Mouse (Mus musculus): ENCODE data around the gene Rabep1. TPM values are rescaled to one million over a fixed set of nuclear protein-coding genes. Genes with fewer than 3 reads are reported as not detected.
A peak's percentile ranks its signal among the peaks of the same experiment; 100 is the strongest.

Rabep1 gene
- 10 to 100 TPM; 32.8 to 34.8 TPM for total RNA-seq (2021)
- long read RNA-seq, experiment 1, full-length matches to known transcripts = 17 of 30 reads
- long read RNA-seq, experiment 1, partial matches to known transcripts = 3 of 30 reads
- long read RNA-seq, experiment 1, other reads (novel, unspliced or antisense) = 10 of 30 reads
- long read RNA-seq, experiment 2, full-length matches to known transcripts = 15 of 26 reads
- long read RNA-seq, experiment 2, partial matches to known transcripts = 3 of 26 reads
- long read RNA-seq, experiment 2, other reads (novel, unspliced or antisense) = 8 of 26 reads

DNA sequence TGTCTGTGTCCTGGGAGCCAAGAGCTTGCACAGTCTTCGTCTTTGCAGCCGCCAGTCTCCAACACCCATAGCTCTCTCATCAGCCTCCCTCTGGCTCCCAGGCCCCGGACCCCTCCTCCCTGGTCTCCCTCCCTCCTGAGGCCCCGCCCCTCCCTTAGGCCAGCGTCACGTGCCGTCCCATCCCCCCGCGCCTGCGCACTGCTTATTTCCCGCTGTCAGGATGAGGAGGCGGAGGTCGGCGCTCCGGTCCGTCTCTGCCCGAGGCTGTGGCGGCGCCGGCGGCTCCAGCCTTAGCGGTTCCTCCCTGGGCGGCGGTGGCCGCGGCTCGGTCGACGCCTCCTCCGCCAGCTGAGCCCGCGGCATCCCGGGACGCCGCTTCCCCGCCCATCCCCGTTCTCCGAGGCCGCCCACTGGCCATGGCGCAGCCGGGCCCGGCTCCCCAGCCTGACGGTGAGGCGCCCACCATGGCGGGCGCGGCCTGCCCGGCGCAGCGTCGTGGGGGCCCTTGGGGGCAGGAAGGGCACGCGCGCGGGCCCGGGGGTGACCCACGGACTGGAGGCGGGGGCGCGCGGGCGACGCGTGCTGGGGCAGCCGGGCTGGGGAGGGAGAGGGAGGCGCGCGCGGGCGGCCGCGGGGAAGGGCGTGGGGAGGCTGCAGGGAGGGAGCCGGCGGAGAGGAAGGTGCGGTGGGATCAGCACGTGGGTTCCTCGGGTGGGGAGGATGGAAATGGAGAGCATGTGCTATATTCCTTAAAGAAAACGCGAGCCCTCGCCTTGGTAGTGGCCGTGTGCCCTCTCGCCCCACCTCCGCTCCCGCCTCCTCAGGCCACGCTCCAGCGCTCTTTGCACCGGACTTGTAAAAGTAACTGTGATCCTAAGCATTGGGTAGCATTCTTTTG is at the start of gene Rabep1:
Gene Rabep1 (plus strand): TSS at position 220 of the 898 bp plus-strand sequence.
- DNase-seq = peak; percentile 97 to 99
- intact Hi-C loops (cut with DNase I) = loop anchor here (5.0 kb wide), 1 partner anchor 47 kb away; no protein-coding TSS in a partner anchor

DNA sequence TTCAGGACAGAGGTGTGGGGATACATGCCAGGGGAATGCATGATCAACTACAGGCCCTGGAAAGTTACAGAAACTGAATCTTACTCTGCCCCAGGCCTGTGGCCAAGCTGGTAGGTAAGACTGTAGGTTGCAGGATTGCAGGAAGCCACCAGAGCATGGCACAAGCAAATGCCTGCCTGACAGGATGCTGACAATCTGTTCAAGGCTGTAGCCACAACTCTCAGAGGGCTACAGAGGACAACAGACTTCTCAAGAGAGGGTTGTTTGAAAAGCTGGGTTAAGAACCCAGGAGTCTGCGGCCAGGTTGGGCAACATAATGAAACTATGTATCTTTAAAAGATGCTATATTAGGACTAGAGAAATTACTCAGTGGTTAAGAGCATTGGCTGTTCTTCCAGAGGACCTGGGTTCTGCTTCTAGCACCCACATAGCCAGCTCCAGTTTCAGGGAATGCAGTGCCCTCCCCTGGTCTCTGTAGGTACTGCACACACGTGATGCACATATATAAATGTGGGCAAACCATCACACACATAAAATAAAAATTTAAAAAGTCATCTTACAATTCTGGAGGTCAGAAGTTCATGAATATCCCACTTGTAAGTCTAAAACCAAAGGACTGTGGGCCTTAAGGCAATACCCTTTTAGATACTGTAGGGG is 42.2 kb upstream of the Rabep1 start:
- intact Hi-C loops (cut with DNase I) = no loop called here
- DNase-seq = no peak

DNA sequence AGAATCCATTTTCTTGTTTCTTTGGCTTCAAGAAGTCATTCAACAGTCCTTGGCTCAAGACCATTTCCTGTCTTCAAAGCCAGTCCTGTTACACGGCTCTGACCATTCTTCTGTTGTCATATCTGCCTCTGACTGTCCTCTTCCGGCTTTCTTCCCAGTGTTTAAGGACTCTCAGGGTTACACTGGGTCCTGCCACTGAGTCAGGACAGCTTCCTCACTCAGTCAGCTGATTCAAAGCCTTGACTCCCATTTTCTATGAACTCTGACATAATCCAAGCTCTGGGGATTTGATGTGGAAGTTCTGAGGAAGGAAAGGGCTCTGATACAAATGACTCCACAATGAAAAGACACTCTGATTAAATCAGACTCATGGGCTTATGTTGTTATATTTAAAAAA is 41.7 kb upstream of the Rabep1 start:
- DNase-seq = no peak
- intact Hi-C loops (cut with DNase I) = no loop called here

GRCm38 (mm10) chr11:70803711-70804200 is 40.8 kb upstream of the Rabep1 start:
- intact Hi-C loops (cut with DNase I) = no loop called here
- no peak for DNase-seq

- DNase-seq = no peak
- intact Hi-C loops (cut with DNase I) = no loop called here
These were observed 40.2 kb upstream of the Rabep1 start for GRCm38 (mm10) chr11:70804395-70804794.

- DNase-seq = no peak
- intact Hi-C loops (cut with DNase I) = no loop called here
These were observed 38.9 kb upstream of the Rabep1 start for GRCm38 (mm10) chr11:70805641-70806175.

DNA sequence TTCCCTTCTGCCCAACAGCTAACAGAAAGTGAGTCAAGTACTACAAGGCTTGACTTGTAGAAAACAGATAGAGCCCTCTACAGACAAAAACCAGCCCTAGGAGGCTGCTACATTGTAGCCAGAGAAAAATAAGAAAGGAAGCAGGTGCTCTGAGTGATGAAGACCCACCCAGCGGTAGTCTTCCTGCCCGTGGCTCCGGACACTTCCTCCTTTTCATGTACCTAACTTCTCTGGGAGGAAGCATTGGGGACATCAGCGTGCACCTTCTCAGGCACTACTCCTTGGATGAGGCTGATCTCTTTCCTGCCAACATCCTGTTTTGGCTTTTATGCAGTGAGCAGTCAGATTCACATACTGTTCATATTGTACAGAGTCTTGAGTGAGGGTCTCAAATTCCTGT is 37.9 kb upstream of the Rabep1 start:
- intact Hi-C loops (cut with DNase I) = no loop called here
- DNase-seq = no peak

- intact Hi-C loops (cut with DNase I) = no loop called here
- DNase-seq = no peak
These were observed 36.9 kb upstream of the Rabep1 start for GRCm38 (mm10) chr11:70807630-70808029.

GRCm38 (mm10) chr11:70808101-70808500 is 36.5 kb upstream of the Rabep1 start:
- intact Hi-C loops (cut with DNase I) = no loop called here
- no peak for DNase-seq

DNA sequence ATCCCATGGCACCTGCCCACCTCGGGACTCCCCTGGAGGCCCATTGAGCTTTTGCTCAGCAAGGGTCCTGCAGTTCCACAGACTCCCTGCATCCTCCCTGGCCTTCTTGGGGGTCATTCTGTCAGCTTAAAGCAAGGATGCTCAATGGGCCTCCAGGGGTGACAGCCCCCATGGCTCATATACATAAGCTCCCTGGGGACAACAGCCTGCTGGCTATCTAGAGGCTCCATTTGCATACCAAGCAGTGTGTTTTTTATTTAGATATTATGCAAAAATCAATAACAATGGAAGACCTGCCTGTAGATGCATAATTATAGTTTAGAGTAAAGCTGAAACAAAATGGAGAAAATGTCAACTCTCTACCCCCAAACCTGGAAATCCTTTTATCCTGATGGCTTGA is 35.6 kb upstream of the Rabep1 start:
- intact Hi-C loops (cut with DNase I) = no loop called here
- DNase-seq = no peak

DNA sequence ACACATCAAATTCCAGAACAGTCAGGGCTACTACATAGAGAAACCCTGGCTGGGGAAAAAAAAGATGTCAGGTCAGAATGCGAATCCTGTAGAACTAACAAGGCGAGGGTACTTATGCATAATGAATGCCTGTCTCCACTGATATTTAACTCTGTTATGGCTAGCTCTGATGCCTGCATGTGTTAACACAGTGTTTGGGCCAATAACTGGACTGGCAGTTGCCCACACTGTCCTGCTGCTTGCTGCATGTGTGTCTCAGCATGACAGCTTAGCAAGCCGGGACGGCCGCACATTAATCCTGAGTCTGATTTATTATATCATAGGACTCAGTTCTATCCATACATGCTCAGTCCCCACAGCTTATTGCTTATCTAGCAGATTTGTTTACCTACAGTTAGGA is 33.5 kb upstream of the Rabep1 start:
- DNase-seq = no peak
- intact Hi-C loops (cut with DNase I) = no loop called here

GRCm38 (mm10) chr11:70811471-70812240 is 32.9 kb upstream of the Rabep1 start:
- DNase-seq = no peak
- intact Hi-C loops (cut with DNase I) = no loop called here

- intact Hi-C loops (cut with DNase I) = no loop called here
- DNase-seq = no peak
These were observed 32.2 kb upstream of the Rabep1 start, which contains the start of gene Scimp for GRCm38 (mm10) chr11:70812365-70812764. Gene Scimp, minus strand, starts transcription at chr11:70812586.

- intact Hi-C loops (cut with DNase I) = no loop called here
- no peak for DNase-seq
These were observed 29.5 kb upstream of the Rabep1 start for GRCm38 (mm10) chr11:70815071-70815470.

DNA sequence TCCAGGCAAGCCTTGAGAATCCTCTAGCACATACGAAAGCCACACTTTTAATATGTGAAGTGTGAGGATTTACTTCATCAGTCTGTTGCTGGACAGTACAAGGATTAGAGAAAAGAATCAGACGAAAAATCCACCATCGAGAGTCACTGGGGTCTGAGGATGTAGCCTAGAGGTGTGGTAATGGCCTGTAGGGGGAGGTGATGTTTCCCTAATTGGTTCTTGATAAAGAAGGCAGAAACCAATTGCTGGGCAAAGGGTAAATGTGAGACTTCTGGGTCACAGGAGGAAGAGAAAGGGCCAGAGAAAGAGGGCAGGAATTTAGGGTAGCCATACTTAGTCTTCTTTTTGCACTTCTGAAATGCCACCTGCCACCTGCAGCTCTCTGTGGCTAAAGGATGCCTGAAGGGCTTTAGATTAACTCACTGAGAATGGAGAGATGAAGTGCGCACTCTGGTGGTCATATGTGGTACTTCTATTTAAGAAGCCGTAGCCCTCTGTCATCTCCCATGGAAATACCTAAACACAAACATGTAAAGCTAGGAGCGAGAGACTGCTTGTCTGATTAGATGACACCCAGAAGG is 29.0 kb upstream of the Rabep1 start:
- intact Hi-C loops (cut with DNase I) = loop anchor here (1.0 kb wide), 1 partner anchor 37 kb away; no protein-coding TSS in a partner anchor
- DNase-seq = peak; percentile 46 to 74

- intact Hi-C loops (cut with DNase I) = loop anchor here (1.0 kb wide), 1 partner anchor 38 kb away; no protein-coding TSS in a partner anchor
These were observed 27.8 kb upstream of the Rabep1 start for GRCm38 (mm10) chr11:70816770-70817169.

GRCm38 (mm10) chr11:70820120-70820519 is 24.5 kb upstream of the Rabep1 start:
- no peak for DNase-seq
- intact Hi-C loops (cut with DNase I) = no loop called here

More at GRCm38 (mm10) chr11:70816770-70817169, 27.8 kb upstream of the Rabep1 start:
- no peak for DNase-seq

GRCm38 (mm10) chr11:70821728-70822591 is 22.6 kb upstream of the Rabep1 start:
- intact Hi-C loops (cut with DNase I) = no loop called here

More at GRCm38 (mm10) chr11:70821728-70822591, 22.6 kb upstream of the Rabep1 start:
- DNase-seq = peak in 1 of 2 experiments; percentile 17

Data from heart, postnatal 14 days (tissue).